ENCODE assay signal across 26 mouse cellular contexts in genomic region chr17:87992154-87992553, GRCm38 (mm10).
"Had no signal": no experiment of that assay in that cellular context is flagged by ENCODE, and none has a peak within 500 bp of the region (broad histone marks: within the 10 kb centered on the region; RNA-seq: fewer than 3 reads in every experiment).

No protein-coding gene starts in this region.

- DNase-seq: gastrocnemius, adult 2 months; gastrocnemius, postnatal 10 days; gastrocnemius, postnatal 25 days; heart, adult 2 months; heart, postnatal 4 days; kidney, adult 18-20 months; kidney, adult 8-10 months; kidney, postnatal 10 days; kidney, postnatal 25 days; kidney, postnatal 4 days; liver, embryonic 13.5 days had no signal

- H3K9ac ChIP-seq: heart, embryonic 13.5 days; heart, embryonic 15.5 days; hindbrain, embryonic 12.5 days; hindbrain, embryonic 14.5 days; intestine, embryonic 15.5 days; limb, embryonic 12.5 days; liver, embryonic 13.5 days; liver, embryonic 15.5 days had no signal

- H3K27me3 ChIP-seq: heart, embryonic 13.5 days; heart, embryonic 15.5 days; hindbrain, embryonic 12.5 days; intestine, embryonic 15.5 days; limb, embryonic 12.5 days; liver, embryonic 13.5 days; liver, embryonic 15.5 days had no signal

- H3K9me3 ChIP-seq: heart, embryonic 13.5 days; heart, embryonic 15.5 days; hindbrain, embryonic 10.5 days; hindbrain, embryonic 12.5 days; intestine, embryonic 15.5 days; limb, embryonic 10.5 days; limb, embryonic 12.5 days; liver, embryonic 13.5 days; liver, embryonic 15.5 days had no signal

- H3K27ac ChIP-seq: gastrocnemius, adult 2 months; heart, adult 2 months; heart, embryonic 13.5 days; heart, embryonic 15.5 days; hindbrain, embryonic 10.5 days; hindbrain, embryonic 12.5 days; hindbrain, embryonic 14.5 days; intestine, embryonic 15.5 days; layer of hippocampus, adult 2 months; left cerebral cortex, adult 2 months; limb, embryonic 10.5 days; limb, embryonic 12.5 days; liver, embryonic 13.5 days; liver, embryonic 15.5 days had no signal

- ATAC-seq: hindbrain, embryonic 16.5 days; inflammation-experienced regulatory T-cells, adult 6 months; intestine, embryonic 15.5 days; intestine, postnatal 0 days had no signal

- H3K4me2 ChIP-seq: heart, embryonic 11.5 days; heart, embryonic 13.5 days; heart, embryonic 15.5 days; hindbrain, embryonic 12.5 days; hindbrain, embryonic 14.5 days; intestine, embryonic 15.5 days; limb, embryonic 12.5 days; liver, embryonic 13.5 days; liver, embryonic 15.5 days had no signal

- H3K4me3 ChIP-seq: gastrocnemius, adult 2 months; heart, adult 2 months; heart, embryonic 13.5 days; heart, embryonic 15.5 days; hindbrain, embryonic 10.5 days; hindbrain, embryonic 12.5 days; intestine, embryonic 15.5 days; layer of hippocampus, adult 2 months; left cerebral cortex, adult 2 months; limb, embryonic 10.5 days; limb, embryonic 12.5 days; liver, embryonic 13.5 days; liver, embryonic 15.5 days had no signal

- H3K4me1 ChIP-seq: intestine, embryonic 15.5 days; limb, embryonic 10.5 days had no signal
